Mouse (Mus musculus) forebrain, embryonic 10.5 days (tissue): ENCODE data around the gene Flcn. TPM values are rescaled to one million over a fixed set of nuclear protein-coding genes. Genes with fewer than 3 reads are reported as not detected.

Experiments used
- DNase-seq: peaks from one replicate; pipeline ENCODE4 v3.0.0-alpha.2; 2017; ENCODE audit warnings: low spot score; ENCODE audit errors: extremely low spot score
- H3K27ac ChIP-seq: fragments of 300-500 bp; sonication (generic); 2 replicates; pipeline ENCODE4 v1.5.1; 2016; ENCODE audit warnings: mild to moderate bottlenecking
- H3K27me3 ChIP-seq: fragments of 300-500 bp; sonication (generic); 2 replicates; pipeline ENCODE4 v1.6.1; 2016; ENCODE audit warnings: mild to moderate bottlenecking; ENCODE audit not compliant: poor library complexity, severe bottlenecking
- H3K36me3 ChIP-seq: fragments of 300-500 bp; sonication (generic); replicated peaks from 2 replicates; pipeline ENCODE4 v1.6.1; 2016; ENCODE audit warnings: mild to moderate bottlenecking, moderate library complexity
- H3K4me1 ChIP-seq: fragments of 300-500 bp; sonication (generic); 2 replicates; pipeline ENCODE4 v1.6.1; 2016
- H3K4me3 ChIP-seq: fragments of 300-500 bp; sonication (generic); 2 replicates; pipeline ENCODE4 v1.5.1; 2016; ENCODE audit warnings: mild to moderate bottlenecking, moderate library complexity
- H3K9me3 ChIP-seq: fragments of 300-500 bp; sonication (generic); 2 replicates; pipeline ENCODE4 v1.6.1; 2016; ENCODE audit warnings: mild to moderate bottlenecking, moderate library complexity
- WGBS: fragments of 180-500 bp; shearing (Covaris S2); methylation state at CpG from one replicate; pipeline ENCODE4 v1.1.7; 2016; 5-methylcytosine and 5-hydroxymethylcytosine counted together
- polyA plus RNA-seq: library from polyadenylated mRNA; unstranded; fragments of >200 nt; fragmentation: Nextera tagmentation; extraction: Ambion mirVana; gene quantifications from 2 replicates; pipeline ENCODE4 v1.2.1, GENCODE M21; 2016

Gene Flcn
- polyA plus RNA-seq, 1 experiment from 2014 or later, result 30.9 TPM

GRCm38 (mm10) chr11:59749050-59749449 lies 60.8 kb downstream of the Flcn start:
- Histone ChIP-seq H3K27me3 (no peaks in the 10 kb centered on the region), H3K9me3 (no peaks in the 10 kb centered on the region), H3K4me1 (no peaks in the 10 kb centered on the region), H3K27ac (no peak overlapping the region), H3K36me3 (peaks cover 77% of the 10 kb centered on the region), H3K4me3 (no peak overlapping the region)
- WGBS, result 84% methylated on average over 3 of the region's 3 CpGs
- no peak for DNase-seq

- Histone ChIP-seq H3K27me3 (no peaks in the 10 kb centered on the region), H3K4me3 (no peak overlapping the region), H3K4me1 (no peaks in the 10 kb centered on the region), H3K27ac (no peak overlapping the region), H3K9me3 (no peaks in the 10 kb centered on the region), H3K36me3 (peaks cover 77% of the 10 kb centered on the region)
- 85% methylated on average over 2 of the region's 2 CpGs for whole genome bisulfite sequencing
- no peak for DNase-seq
Observed at GRCm38 (mm10) chr11:59746614-59747013, 63.2 kb downstream of the Flcn start.

DNA sequence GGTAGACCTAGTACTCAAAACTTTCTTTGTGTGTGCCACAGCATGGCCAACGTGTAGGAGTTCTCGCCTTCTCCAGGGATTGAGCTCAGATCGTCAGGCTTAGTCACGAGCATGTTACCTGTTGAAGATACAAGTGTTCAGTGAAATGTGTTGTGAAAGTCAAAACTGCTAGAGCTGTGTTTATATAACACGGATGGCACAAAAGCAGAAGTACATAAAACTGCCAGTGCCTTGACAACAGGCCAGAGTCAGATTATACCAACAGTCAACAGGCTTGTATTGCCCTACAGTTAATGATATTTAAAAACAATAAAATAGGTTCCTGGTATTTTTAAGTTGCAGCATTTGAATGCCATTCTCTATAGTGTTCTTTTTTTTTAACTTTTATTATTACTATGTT lies 64.0 kb downstream of the Flcn start:
- Histone ChIP-seq H3K9me3 (no peaks in the 10 kb centered on the region), H3K4me3 (no peak overlapping the region), H3K27me3 (no peaks in the 10 kb centered on the region), H3K36me3 (peaks cover 77% of the 10 kb centered on the region), H3K27ac (no peak overlapping the region), H3K4me1 (no peaks in the 10 kb centered on the region)
- WGBS, result 95% methylated on average over 5 of the region's 5 CpGs
- DNase-seq, result no peak

DNA sequence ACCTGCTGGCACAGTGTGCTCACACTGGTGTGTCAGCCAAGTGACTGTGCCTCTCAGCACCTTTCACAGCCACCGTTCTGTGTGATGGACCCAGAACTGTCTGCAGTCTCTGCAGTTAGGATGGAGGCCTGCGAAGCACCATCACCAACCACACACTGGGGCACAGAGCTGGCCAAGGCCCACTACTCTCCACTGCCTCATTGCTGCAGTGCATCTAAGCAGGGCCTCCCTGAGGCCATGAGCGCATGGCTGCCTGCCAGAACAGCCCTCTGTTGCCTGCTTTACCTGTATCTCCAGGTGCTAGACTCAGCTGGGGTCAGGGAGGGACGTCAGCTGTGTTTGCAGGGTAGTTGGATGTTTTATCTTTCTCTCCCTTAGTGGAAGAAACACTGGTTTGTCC lies 65.4 kb downstream of the Flcn start:
- no peak overlapping the region for H3K27ac ChIP-seq
- H3K4me3 ChIP-seq, result no peak overlapping the region
- H3K4me1 ChIP-seq, result no peaks in the 10 kb centered on the region
- no peaks in the 10 kb centered on the region for H3K9me3 ChIP-seq
- H3K36me3 ChIP-seq, result peaks cover 77% of the 10 kb centered on the region
- 93% methylated on average over 4 of the region's 4 CpGs for WGBS
- no peaks in the 10 kb centered on the region for H3K27me3 ChIP-seq
- no peak for DNase-seq

DNA sequence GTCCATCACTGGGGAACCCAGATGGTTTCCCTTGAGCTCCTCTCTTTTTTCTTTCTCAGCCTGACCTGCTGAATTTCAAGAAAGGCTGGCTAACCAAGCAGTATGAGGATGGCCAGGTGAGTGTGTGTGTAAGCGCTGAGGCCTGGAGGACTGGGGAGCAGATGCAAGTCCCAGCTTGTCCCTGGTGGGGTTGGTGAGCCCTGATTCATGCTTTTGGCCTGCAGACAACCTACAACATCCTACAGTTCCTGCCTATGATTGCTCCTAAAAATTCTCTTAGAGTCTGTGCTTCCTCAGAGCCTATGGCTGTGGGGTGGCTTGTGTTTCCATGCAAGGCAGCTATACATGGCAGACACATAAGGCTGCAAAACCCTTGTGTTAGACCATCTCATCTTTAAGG lies 66.1 kb downstream of the Flcn start:
- WGBS, result 96% methylated on average over 1 of the region's 1 CpGs
- H3K9me3 ChIP-seq, result no peaks in the 10 kb centered on the region
- no peaks in the 10 kb centered on the region for H3K27me3 ChIP-seq
- no peak for DNase-seq
- peaks cover 77% of the 10 kb centered on the region for H3K36me3 ChIP-seq
- H3K4me1 ChIP-seq, result no peaks in the 10 kb centered on the region
- no peak overlapping the region for H3K4me3 ChIP-seq
- no peak overlapping the region for H3K27ac ChIP-seq

- Histone ChIP-seq H3K27ac (no peak overlapping the region), H3K4me3 (no peak overlapping the region), H3K27me3 (no peaks in the 10 kb centered on the region), H3K36me3 (peaks cover 79% of the 10 kb centered on the region), H3K4me1 (no peaks in the 10 kb centered on the region), H3K9me3 (no peaks in the 10 kb centered on the region)
- no peak for DNase-seq
- 87% methylated on average over 2 of the region's 2 CpGs for WGBS
Observed at GRCm38 (mm10) chr11:59743307-59743706, 66.5 kb downstream of the Flcn start.

DNA sequence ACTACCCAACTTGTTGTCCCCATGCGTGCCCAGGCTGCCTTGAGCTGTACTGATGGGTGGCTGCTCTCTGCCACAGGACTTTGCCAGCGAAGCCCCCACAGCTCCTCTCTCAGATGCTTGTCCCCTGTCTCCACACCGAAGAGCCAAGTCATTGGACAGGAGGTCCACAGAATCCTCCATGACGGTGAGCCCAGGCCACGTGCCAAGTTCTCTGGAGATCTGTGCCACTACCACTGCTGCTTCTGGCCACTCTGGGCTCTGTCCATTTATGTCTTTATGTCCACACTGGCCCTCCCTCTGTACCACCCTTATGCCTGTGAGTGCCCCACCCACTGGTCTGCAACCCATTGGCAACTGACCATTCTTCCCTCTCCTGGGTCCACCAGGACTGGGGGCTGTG lies 67.9 kb downstream of the Flcn start:
- DNase-seq, result no peak
- H3K4me3 ChIP-seq, result no peak overlapping the region
- H3K36me3 ChIP-seq, result peaks cover 89% of the 10 kb centered on the region
- H3K9me3 ChIP-seq, result no peaks in the 10 kb centered on the region
- H3K4me1 ChIP-seq, result no peaks in the 10 kb centered on the region
- 95% methylated on average over 5 of the region's 5 CpGs for WGBS
- no peak overlapping the region for H3K27ac ChIP-seq
- no peaks in the 10 kb centered on the region for H3K27me3 ChIP-seq

Other genes with a start within 250 kb of the Flcn start
- gene Olfr222, start 233.8 kb downstream of the Flcn start, polyA plus RNA-seq, result not detected in 2 replicates
- gene Olfr223, start 216.7 kb downstream of the Flcn start, polyA plus RNA-seq, result not detected in 2 replicates
- gene Mprip, start 148.7 kb downstream of the Flcn start, polyA plus RNA-seq, result 24.8 and 28.3 TPM in 2 replicates
- 3.8 TPM in 2 replicates for gene Pld6, start 22.4 kb downstream of the Flcn start, polyA plus RNA-seq
- gene Nt5m, start 29.4 kb upstream of the Flcn start, polyA plus RNA-seq, result 33.6 and 38.8 TPM in 2 replicates
- 256 and 258 TPM in 2 replicates for gene Cops3, start 29.8 kb upstream of the Flcn start, polyA plus RNA-seq
- 55.8 and 59.6 TPM in 2 replicates for gene Med9, start 138.2 kb upstream of the Flcn start, polyA plus RNA-seq
- gene Rasd1, start 154.9 kb upstream of the Flcn start, polyA plus RNA-seq, result 2.0 and 2.2 TPM in 2 replicates
- 7.9 and 9.7 TPM in 2 replicates for gene Pemt, start 236.5 kb upstream of the Flcn start, polyA plus RNA-seq